Mouse (Mus musculus) activated CD4-positive, CD25-positive, alpha-beta regulatory T cell, adult 4 months (primary cell): ENCODE data around the gene Gm43720. TPM values are rescaled to one million over a fixed set of nuclear protein-coding genes. Genes with fewer than 3 reads are reported as not detected.
"Not testable (repeated sequence)": the region's sequence is repeated elsewhere in the genome, so short reads cannot be mapped to it uniquely, and the experiment has no call there.

ENCODE experiments used
- ATAC-seq: one replicate; pipeline ENCODE4 v1.8.0; 2017
- polyA plus RNA-seq, 2 experiments: library from polyadenylated mRNA; unstranded; fragments of 100-300 nt; shearing (Covaris generic); gene quantifications; one replicate each; pipeline ENCODE4 v1.2.1; 2017

Gene Gm43720
- polyA plus RNA-seq, 2 experiments from 2014 or later: not detected

GRCm38 (mm10) chr5:138260834-138261233 lies 18.9 kb downstream of the Gm43720 start:
- no peak for ATAC-seq

GRCm38 (mm10) chr5:138260051-138260450 lies 19.7 kb downstream of the Gm43720 start:
- ATAC-seq: no peak

- ATAC-seq: no peak
Observed at GRCm38 (mm10) chr5:138258993-138259392, 20.8 kb downstream of the Gm43720 start.

GRCm38 (mm10) chr5:138258542-138258941 lies 21.2 kb downstream of the Gm43720 start:
- no peak for ATAC-seq

GRCm38 (mm10) chr5:138258078-138258477 lies 21.7 kb downstream of the Gm43720 start:
- ATAC-seq: no peak

GRCm38 (mm10) chr5:138257585-138257978 lies 22.2 kb downstream of the Gm43720 start:
- no peak for ATAC-seq

- peak; percentile 42 for ATAC-seq
Observed at GRCm38 (mm10) chr5:138256966-138257584, 22.7 kb downstream of the Gm43720 start.

GRCm38 (mm10) chr5:138256094-138256467 lies 23.7 kb downstream of the Gm43720 start:
- ATAC-seq: no peak

- ATAC-seq: peak; percentile 97
Observed at GRCm38 (mm10) chr5:138255353-138256093, 24.2 kb downstream of the Gm43720 start, which contains the start of gene Lamtor4. Gene Lamtor4 (plus strand): TSS chr5:138255482.

GRCm38 (mm10) chr5:138253061-138253460 lies 26.7 kb downstream of the Gm43720 start:
- no peak for ATAC-seq

- ATAC-seq: no peak
Observed at GRCm38 (mm10) chr5:138251144-138251543, 28.6 kb downstream of the Gm43720 start.

GRCm38 (mm10) chr5:138241511-138241910 lies 38.2 kb downstream of the Gm43720 start:
- no peak for ATAC-seq

- ATAC-seq: no peak
Observed at GRCm38 (mm10) chr5:138234224-138234623, 45.5 kb downstream of the Gm43720 start.

GRCm38 (mm10) chr5:138233778-138234177 lies 46.0 kb downstream of the Gm43720 start:
- no peak for ATAC-seq

- ATAC-seq: no peak
Observed at GRCm38 (mm10) chr5:138229511-138229910, 50.2 kb downstream of the Gm43720 start.

- ATAC-seq: no peak
Observed at GRCm38 (mm10) chr5:138228026-138228425, 51.7 kb downstream of the Gm43720 start.

- ATAC-seq: no peak
Observed at GRCm38 (mm10) chr5:138227367-138227766, 52.4 kb downstream of the Gm43720 start.

- ATAC-seq: no peak
Observed at GRCm38 (mm10) chr5:138226491-138226890, 53.3 kb downstream of the Gm43720 start.

- ATAC-seq: no peak
Observed at GRCm38 (mm10) chr5:138225700-138226099, 54.1 kb downstream of the Gm43720 start, which contains the start of gene Nxpe5. Gene Nxpe5 (plus strand): TSS chr5:138225898.

GRCm38 (mm10) chr5:138223287-138223686 lies 56.5 kb downstream of the Gm43720 start:
- ATAC-seq: no peak

- ATAC-seq: no peak
Observed at GRCm38 (mm10) chr5:138222111-138222510, 57.6 kb downstream of the Gm43720 start.

- no peak for ATAC-seq
Observed at GRCm38 (mm10) chr5:138219864-138220263, 59.9 kb downstream of the Gm43720 start.

GRCm38 (mm10) chr5:138216632-138217031 lies 63.1 kb downstream of the Gm43720 start:
- not testable (repeated sequence) for ATAC-seq
